Mouse (Mus musculus) skeletal muscle tissue, adult 2 months (tissue): ENCODE results near the gene Afp.

ENCODE experiments used
- DNase-seq: peaks from one replicate; pipeline ENCODE4 v3.0.0-alpha.2; 2012; ENCODE audit warnings: low read depth, low spot score

The Afp gene

DNA sequence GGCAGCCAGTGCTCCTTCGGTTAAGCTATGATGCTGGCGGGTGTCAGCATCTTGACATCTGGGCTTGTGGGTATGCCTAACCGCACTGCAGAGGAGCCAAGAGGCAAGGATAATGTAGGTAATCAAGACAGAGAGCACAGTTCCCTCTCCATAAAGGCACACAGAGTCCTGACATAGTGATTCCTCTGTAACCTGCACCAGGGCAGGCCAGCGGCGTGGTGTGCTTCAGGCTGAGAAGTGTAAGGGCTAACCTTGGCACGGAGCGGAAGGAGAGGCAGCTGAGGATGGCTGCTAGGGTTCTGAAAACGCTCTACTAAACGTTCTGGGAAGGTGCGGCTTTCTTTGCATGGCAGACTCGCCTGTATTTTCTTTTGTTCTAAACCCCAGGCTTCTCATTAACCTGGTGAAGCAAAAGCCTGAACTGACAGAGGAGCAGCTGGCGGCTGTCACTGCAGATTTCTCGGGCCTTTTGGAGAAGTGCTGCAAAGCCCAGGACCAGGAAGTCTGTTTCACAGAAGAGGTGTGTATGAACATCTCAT lies 16.9 kb downstream of the Afp start:
- no peak for DNase-seq

DNA sequence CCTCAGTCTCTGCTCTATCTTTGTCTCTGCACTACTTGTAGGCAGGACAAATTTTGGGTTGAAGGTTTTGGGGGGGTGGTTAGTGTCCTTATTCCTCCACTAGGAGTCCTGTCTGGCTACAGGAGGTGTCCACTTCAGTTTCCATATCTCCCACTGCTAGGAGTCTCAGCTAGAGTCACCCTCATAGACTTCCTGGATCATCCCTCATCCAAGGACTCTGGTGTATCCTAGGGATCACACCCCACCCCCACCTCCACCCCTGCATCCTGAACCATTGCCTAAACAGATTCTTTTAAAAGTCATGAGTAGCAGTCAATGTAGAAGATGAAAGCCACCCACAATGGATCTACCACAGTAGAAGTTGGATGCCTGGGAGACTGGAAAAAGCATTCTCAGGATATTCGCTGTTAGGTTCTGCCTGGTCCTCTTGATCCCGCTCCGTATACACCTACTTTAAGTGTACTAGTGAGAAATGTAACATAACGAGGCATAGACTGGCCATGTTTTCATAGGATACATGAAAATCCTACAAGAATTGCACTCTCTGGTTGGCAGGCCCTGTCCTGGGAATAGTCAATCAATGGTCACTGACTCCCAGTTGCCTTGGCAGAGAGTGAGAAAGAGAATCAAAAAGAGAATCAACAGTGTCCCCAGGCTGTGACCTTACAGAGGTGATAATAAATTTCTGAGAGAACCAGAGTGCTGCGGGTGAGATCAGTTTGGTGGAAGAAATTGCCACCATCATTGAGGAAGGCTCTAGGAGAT lies 19.5 kb downstream of the Afp start:
- no peak for DNase-seq

DNA sequence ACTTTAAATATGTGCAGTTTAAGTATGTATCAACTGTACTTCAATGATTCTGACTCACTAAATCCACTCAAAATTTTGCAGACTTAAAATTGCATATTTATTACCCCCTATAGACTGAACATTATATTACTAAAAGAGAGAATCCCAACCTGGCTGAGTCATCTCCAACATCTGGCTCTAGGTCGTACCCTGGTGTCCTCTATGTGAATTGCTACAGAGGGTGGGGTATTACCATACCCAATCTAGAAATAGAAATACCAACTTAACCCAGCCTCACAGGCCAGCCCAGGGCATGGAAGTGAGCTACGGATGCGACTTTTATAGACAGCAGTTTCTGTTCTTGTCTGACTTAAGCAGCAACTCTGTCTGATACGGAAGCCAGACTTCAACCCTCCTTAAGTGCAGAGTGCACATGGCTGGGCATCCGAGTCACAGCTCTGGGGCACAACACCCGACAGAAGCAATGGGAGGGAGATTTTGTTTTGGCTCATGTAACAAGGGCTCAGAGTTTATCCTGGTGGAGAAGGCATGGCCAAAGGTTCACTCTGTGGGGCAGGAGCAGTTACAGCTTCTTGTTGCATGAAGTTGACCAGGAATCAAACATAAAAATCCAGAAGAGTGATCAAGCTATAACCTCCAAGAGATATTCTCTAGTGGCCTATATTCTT lies 21.9 kb downstream of the Afp start:
- no peak for DNase-seq

DNA sequence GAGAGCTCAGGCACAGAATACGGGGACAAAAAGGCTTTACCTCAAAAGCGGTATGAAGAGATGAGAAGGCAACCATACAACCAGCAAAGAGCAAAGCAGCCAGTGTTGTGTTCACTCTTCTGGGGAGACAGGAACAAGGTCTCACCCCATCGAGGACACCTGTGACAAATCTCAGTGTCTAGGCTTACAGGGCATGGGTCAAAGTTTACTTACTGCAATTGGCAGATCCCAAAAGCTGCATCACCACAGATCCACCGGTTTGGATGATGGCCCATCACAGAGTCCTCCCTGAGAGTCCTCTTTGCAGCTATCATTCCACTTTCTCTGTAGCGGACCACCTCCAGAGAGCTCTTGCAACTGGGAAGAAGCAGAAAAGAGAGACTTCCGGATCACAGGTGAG lies 25.0 kb downstream of the Afp start:
- DNase-seq = no peak

DNA sequence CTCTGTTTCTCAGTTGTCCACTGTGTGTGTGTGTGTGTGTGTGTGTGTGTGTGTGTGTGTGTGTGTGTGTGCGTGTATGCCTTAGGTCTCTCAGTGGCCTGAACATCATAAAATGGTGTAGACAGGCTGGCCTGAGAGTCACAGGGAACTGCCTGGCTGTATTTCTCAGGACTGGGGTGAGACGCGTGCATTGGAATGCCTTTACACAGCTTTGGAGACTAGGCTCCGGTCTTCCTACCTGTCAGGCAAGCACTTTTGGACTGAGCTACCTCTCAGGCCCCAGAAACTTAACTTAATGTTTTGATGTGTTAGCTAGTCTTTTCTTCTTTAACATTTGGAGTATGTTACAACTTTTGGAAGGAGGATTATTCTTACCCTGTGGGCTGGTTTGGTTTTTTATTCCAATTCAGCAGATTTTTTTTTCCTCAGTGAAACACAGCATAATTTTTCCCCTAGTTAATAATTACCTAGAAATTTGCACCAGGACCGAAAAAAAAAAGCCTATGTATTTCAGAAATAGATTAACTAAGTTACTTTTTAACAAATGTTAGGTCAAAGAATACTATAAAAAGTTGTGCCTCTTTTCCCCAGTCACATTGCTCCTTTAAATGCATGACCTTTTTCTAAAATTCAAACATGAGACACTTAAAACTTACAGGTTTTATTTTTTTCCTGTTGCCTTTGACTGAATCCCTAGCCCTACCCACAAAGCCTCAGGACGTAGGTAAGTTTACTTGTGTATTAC lies 28.0 kb downstream of the Afp start, which contains the start of gene Afm:
Afm (plus strand) TSS at position 577 of the 745 bp plus-strand sequence.
- DNase-seq = no peak

DNA sequence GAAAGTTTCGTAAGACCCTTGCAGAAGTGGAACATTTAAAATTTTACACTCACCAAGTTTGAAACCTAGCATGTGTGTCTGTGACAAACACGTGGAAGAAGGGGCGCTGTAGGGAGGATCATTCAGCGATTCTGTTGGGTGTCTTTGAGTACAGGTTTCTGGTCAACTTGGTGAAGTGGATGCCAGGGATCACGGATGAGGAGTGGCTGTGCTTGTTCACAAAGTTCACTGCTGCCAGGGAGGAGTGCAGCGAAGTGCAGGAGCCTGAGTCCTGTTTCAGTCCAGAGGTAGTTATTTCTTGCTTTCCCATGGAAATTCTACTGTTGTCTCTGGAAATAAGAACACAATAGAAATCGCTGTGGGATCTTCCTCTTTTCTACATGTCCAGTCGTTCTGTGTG lies 60.7 kb downstream of the Afp start:
- no peak for DNase-seq

DNA sequence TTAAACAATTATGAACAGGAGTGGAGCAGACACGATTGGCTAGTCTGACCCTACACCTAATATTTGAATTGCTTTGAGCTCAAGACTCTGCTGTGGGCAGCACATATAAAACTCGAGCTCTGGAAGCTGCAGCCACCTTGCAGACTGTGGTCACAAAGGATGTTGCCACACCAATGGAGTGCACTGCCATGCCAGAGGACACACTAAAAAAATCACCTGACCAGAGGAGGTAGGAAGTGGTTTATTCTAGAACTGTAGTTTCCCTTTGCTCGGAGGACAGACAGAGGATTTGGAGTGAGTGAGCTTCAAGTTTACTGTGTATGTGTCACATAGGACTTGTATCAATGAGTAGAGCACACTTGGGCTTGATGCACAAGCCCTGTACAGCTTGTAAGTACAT lies 65.5 kb downstream of the Afp start:
- DNase-seq = no peak
